ENCODE assay signal across 9 mouse cellular contexts in genomic region chr11:69412548-69412947, GRCm38 (mm10). TPM values are rescaled to one million over a fixed set of nuclear protein-coding genes. Genes with fewer than 3 reads are reported as not detected.
A peak's percentile ranks its signal among the peaks of the same experiment; 100 is the strongest.
DNase-seq lines count a peak whose midpoint lies in the region; ATAC-seq and TF ChIP-seq lines count a peak whose summit lies in the region.
"Had no signal": no experiment of that assay in that cellular context is flagged by ENCODE, and none has a peak within 500 bp of the region (broad histone marks: within the 10 kb centered on the region; RNA-seq: fewer than 3 reads in every experiment).

No protein-coding gene starts in this region.

- H3K9ac ChIP-seq in liver, embryonic 11.5 days (ENCODE audit: low read depth, low read length) = no peak overlapping the region
- H3K9ac ChIP-seq in embryonic facial prominence, embryonic 15.5 days = no peak overlapping the region
- H3K9ac ChIP-seq in intestine, postnatal 0 days (ENCODE audit: low read depth, low read length) = no peak overlapping the region
- H3K9ac ChIP-seq in neural tube, embryonic 15.5 days (replicated peaks) = peak overlapping the region; percentile 77

- no peak for ATAC-seq in liver, embryonic 11.5 days (replicated peaks; ENCODE audit: low FRiP score)
- ATAC-seq in embryonic facial prominence, embryonic 15.5 days (ENCODE audit: insufficient number of reproducible peaks, low FRiP score, low TSS enrichment, low read depth) = no peak
- no peak for ATAC-seq in intestine, postnatal 0 days
- ATAC-seq in neural tube, embryonic 15.5 days (ENCODE audit: low FRiP score) = no peak

- H3K36me3 ChIP-seq in liver, embryonic 11.5 days (ENCODE audit: control insufficient read depth, insufficient read depth, low read length) = peaks cover 4% of the 10 kb centered on the region
- H3K36me3 ChIP-seq in embryonic facial prominence, embryonic 15.5 days = peaks cover 11% of the 10 kb centered on the region
- H3K36me3 ChIP-seq in intestine, postnatal 0 days (ENCODE audit: control insufficient read depth, insufficient read depth) = peaks cover 5% of the 10 kb centered on the region
- H3K36me3 ChIP-seq in neural tube, embryonic 15.5 days = peaks cover 16% of the 10 kb centered on the region

- DNase-seq in liver, embryonic 11.5 days (ENCODE audit: low spot score) = no peak
- no peak for DNase-seq in liver
- DNase-seq in kidney, postnatal 10 days = no peak
- no peak for DNase-seq in kidney, postnatal 14 days
- DNase-seq in cerebellum, adult 18-20 months = no peak
- DNase-seq: adrenal gland, postnatal 10 days had no signal

- no peaks in the 10 kb centered on the region for H3K27me3 ChIP-seq in liver, embryonic 11.5 days (replicated peaks; ENCODE audit: control insufficient read depth, insufficient read depth, low read length)
- H3K27me3 ChIP-seq in embryonic facial prominence, embryonic 15.5 days = no peaks in the 10 kb centered on the region
- no peaks in the 10 kb centered on the region for H3K27me3 ChIP-seq in intestine, postnatal 0 days (replicated peaks; ENCODE audit: control insufficient read depth, insufficient read depth, low read length)
- H3K27me3 ChIP-seq in neural tube, embryonic 15.5 days (replicated peaks) = no peaks in the 10 kb centered on the region

- H3K9me3 ChIP-seq in liver, embryonic 11.5 days (ENCODE audit: control insufficient read depth, low read length) = no peaks in the 10 kb centered on the region
- H3K9me3 ChIP-seq in embryonic facial prominence, embryonic 15.5 days (replicated peaks) = no peaks in the 10 kb centered on the region
- H3K9me3 ChIP-seq in intestine, postnatal 0 days (ENCODE audit: control insufficient read depth) = no peaks in the 10 kb centered on the region
- H3K9me3 ChIP-seq in neural tube, embryonic 15.5 days (replicated peaks) = no peaks in the 10 kb centered on the region

- no peak for TF ChIP-seq CTCF in intestine, postnatal 0 days (IDR thresholded peaks at IDR 0.05; ENCODE audit: low read depth)

- peak overlapping the region; percentile 97 for H3K4me2 ChIP-seq in liver, embryonic 11.5 days
- peak overlapping the region; percentile 94 for H3K4me2 ChIP-seq in embryonic facial prominence, embryonic 15.5 days (replicated peaks)
- no peak overlapping the region; the same call in 1 of the 2 replicates for H3K4me2 ChIP-seq in intestine, postnatal 0 days (replicated peaks; ENCODE audit: low read depth)
- peak overlapping the region; percentile 96 for H3K4me2 ChIP-seq in neural tube, embryonic 15.5 days

- H3K4me1 ChIP-seq in liver, embryonic 11.5 days (replicated peaks; ENCODE audit: control insufficient read depth, insufficient read depth, low read length) = peaks cover 62% of the 10 kb centered on the region
- H3K4me1 ChIP-seq in embryonic facial prominence, embryonic 15.5 days = peaks cover 76% of the 10 kb centered on the region
- H3K4me1 ChIP-seq in intestine, postnatal 0 days (replicated peaks; ENCODE audit: control insufficient read depth, insufficient read depth, low read length) = peaks cover 16% of the 10 kb centered on the region
- peaks cover 79% of the 10 kb centered on the region for H3K4me1 ChIP-seq in neural tube, embryonic 15.5 days

- peak overlapping the region; percentile 85 for H3K4me3 ChIP-seq in liver, embryonic 11.5 days (ENCODE audit: low read depth, low read length)
- H3K4me3 ChIP-seq in embryonic facial prominence, embryonic 15.5 days (replicated peaks) = peak overlapping the region; percentile 75
- H3K4me3 ChIP-seq in intestine, postnatal 0 days (ENCODE audit: low read depth, low read length) = no peak overlapping the region
- peak overlapping the region; percentile 65 for H3K4me3 ChIP-seq in neural tube, embryonic 15.5 days (replicated peaks)

- H3K27ac ChIP-seq in liver, embryonic 11.5 days (ENCODE audit: low read depth, low read length) = peak overlapping the region; percentile 95
- H3K27ac ChIP-seq in embryonic facial prominence, embryonic 15.5 days (replicated peaks) = peak overlapping the region; percentile 98
- H3K27ac ChIP-seq in intestine, postnatal 0 days (ENCODE audit: low read depth, low read length) = peak overlapping the region; percentile 98
- H3K27ac ChIP-seq in neural tube, embryonic 15.5 days (replicated peaks) = peak overlapping the region; percentile 98

- WGBS in liver, embryonic 11.5 days = 69% methylated on average over 7 of the region's 7 CpGs
- WGBS in embryonic facial prominence, embryonic 15.5 days = 47% methylated on average over 7 of the region's 7 CpGs
- 56% methylated on average over 7 of the region's 7 CpGs for WGBS in intestine, postnatal 0 days
- 52% methylated on average over 7 of the region's 7 CpGs for WGBS in neural tube, embryonic 15.5 days

RNA-seq across cellular contexts. Expression of gene Kdm6b, which starts 0.9 kb away (rescaled TPM):
- 15.4 and 17.4 TPM in 2 replicates for polyA plus RNA-seq in liver, embryonic 11.5 days (2014; fragmentation: Nextera tagmentation; extraction: Ambion mirVana)
- 35.5 and 37.2 TPM in 2 replicates for polyA plus RNA-seq in embryonic facial prominence, embryonic 15.5 days (2015; fragmentation: Nextera tagmentation; extraction: Ambion mirVana)
- polyA plus RNA-seq in intestine, postnatal 0 days (2015; fragmentation: Nextera tagmentation; extraction: Ambion mirVana) = 18.2 and 23.6 TPM in 2 replicates
- 29.4 and 32.6 TPM in 2 replicates for polyA plus RNA-seq in neural tube, embryonic 15.5 days (2015; fragmentation: Nextera tagmentation; extraction: Ambion mirVana)

RNA-seq across cellular contexts. Expression of gene Tmem88, which starts 14.5 kb away (rescaled TPM):
- polyA plus RNA-seq in liver, embryonic 11.5 days (2014; fragmentation: Nextera tagmentation; extraction: Ambion mirVana) = 20.4 and 26.2 TPM in 2 replicates
- polyA plus RNA-seq in embryonic facial prominence, embryonic 15.5 days (2015; fragmentation: Nextera tagmentation; extraction: Ambion mirVana) = 19.5 and 20.0 TPM in 2 replicates
- polyA plus RNA-seq in intestine, postnatal 0 days (2015; fragmentation: Nextera tagmentation; extraction: Ambion mirVana) = 24.1 and 24.9 TPM in 2 replicates
- polyA plus RNA-seq in neural tube, embryonic 15.5 days (2015; fragmentation: Nextera tagmentation; extraction: Ambion mirVana) = 6.2 and 9.1 TPM in 2 replicates

RNA-seq across cellular contexts. Expression of gene Cyb5d1, which starts 17.1 kb away (rescaled TPM):
- 19.7 and 19.9 TPM in 2 replicates for polyA plus RNA-seq in liver, embryonic 11.5 days (2014; fragmentation: Nextera tagmentation; extraction: Ambion mirVana)
- polyA plus RNA-seq in embryonic facial prominence, embryonic 15.5 days (2015; fragmentation: Nextera tagmentation; extraction: Ambion mirVana) = 32.6 and 40.9 TPM in 2 replicates
- 8.6 and 8.9 TPM in 2 replicates for polyA plus RNA-seq in intestine, postnatal 0 days (2015; fragmentation: Nextera tagmentation; extraction: Ambion mirVana)
- polyA plus RNA-seq in neural tube, embryonic 15.5 days (2015; fragmentation: Nextera tagmentation; extraction: Ambion mirVana) = 29.7 and 31.5 TPM in 2 replicates

RNA-seq across cellular contexts. Expression of gene Naa38, which starts 17.3 kb away (rescaled TPM):
- 151 and 178 TPM in 2 replicates for polyA plus RNA-seq in liver, embryonic 11.5 days (2014; fragmentation: Nextera tagmentation; extraction: Ambion mirVana)
- polyA plus RNA-seq in embryonic facial prominence, embryonic 15.5 days (2015; fragmentation: Nextera tagmentation; extraction: Ambion mirVana) = 150 and 158 TPM in 2 replicates
- polyA plus RNA-seq in intestine, postnatal 0 days (2015; fragmentation: Nextera tagmentation; extraction: Ambion mirVana) = 159 and 164 TPM in 2 replicates
- 130 and 132 TPM in 2 replicates for polyA plus RNA-seq in neural tube, embryonic 15.5 days (2015; fragmentation: Nextera tagmentation; extraction: Ambion mirVana)

RNA-seq across cellular contexts. Expression of gene Chd3, which starts 43.3 kb away (rescaled TPM):
- polyA plus RNA-seq in liver, embryonic 11.5 days (2014; fragmentation: Nextera tagmentation; extraction: Ambion mirVana) = 13.8 and 17.1 TPM in 2 replicates
- 88.3 and 91.8 TPM in 2 replicates for polyA plus RNA-seq in embryonic facial prominence, embryonic 15.5 days (2015; fragmentation: Nextera tagmentation; extraction: Ambion mirVana)
- polyA plus RNA-seq in intestine, postnatal 0 days (2015; fragmentation: Nextera tagmentation; extraction: Ambion mirVana) = 19.4 and 24.8 TPM in 2 replicates
- 70.6 and 76.1 TPM in 2 replicates for polyA plus RNA-seq in neural tube, embryonic 15.5 days (2015; fragmentation: Nextera tagmentation; extraction: Ambion mirVana)
